19 mouse cellular contexts compared by ENCODE assay signal in genomic region chr19:4183689-4184088, GRCm38 (mm10). TPM values are rescaled to one million over a fixed set of nuclear protein-coding genes. Genes with fewer than 3 reads are reported as not detected.
A peak's percentile ranks its signal among the peaks of the same experiment; 100 is the strongest.
DNase-seq lines count a peak whose midpoint lies in the region; ATAC-seq and TF ChIP-seq lines count a peak whose summit lies in the region.
"Had no signal": no experiment of that assay in that cellular context is flagged by ENCODE, and none has a peak within 500 bp of the region (broad histone marks: within the 10 kb centered on the region; RNA-seq: fewer than 3 reads in every experiment).

No protein-coding gene starts in this region.

- H3K36me3 ChIP-seq in forebrain, embryonic 10.5 days (replicated peaks) = no peaks in the 10 kb centered on the region
- H3K36me3 ChIP-seq in forebrain, embryonic 12.5 days (replicated peaks) = no peaks in the 10 kb centered on the region
- H3K36me3 ChIP-seq in kidney, embryonic 15.5 days = no peaks in the 10 kb centered on the region
- H3K36me3 ChIP-seq in lung, postnatal 0 days (ENCODE audit: insufficient read depth, low read length) = no peaks in the 10 kb centered on the region
- H3K36me3 ChIP-seq in embryonic facial prominence, embryonic 10.5 days (replicated peaks) = no peaks in the 10 kb centered on the region
- H3K36me3 ChIP-seq: embryonic facial prominence, embryonic 13.5 days; heart, embryonic 10.5 days had no signal

- 0 out of 2 replicates have a peak overlapping the region, but pooled peaks have one; percentile 4 for H3K27ac ChIP-seq in forebrain, embryonic 10.5 days
- no peak overlapping the region for H3K27ac ChIP-seq in forebrain, embryonic 12.5 days
- H3K27ac ChIP-seq in kidney, embryonic 15.5 days = 0 out of 2 replicates have a peak overlapping the region, but pooled peaks have one; percentile 8
- 0 out of 2 replicates have a peak overlapping the region, but pooled peaks have one; percentile 11 for H3K27ac ChIP-seq in lung, postnatal 0 days (ENCODE audit: low read length)
- H3K27ac ChIP-seq in embryonic facial prominence, embryonic 10.5 days (replicated peaks) = 0 out of 2 replicates have a peak overlapping the region, but pooled peaks have one; percentile 15
- H3K27ac ChIP-seq: embryonic facial prominence, embryonic 13.5 days; heart, embryonic 10.5 days; liver, embryonic 14.5 days had no signal

- 82% methylated on average over 2 of the region's 2 CpGs for WGBS in forebrain, embryonic 10.5 days
- WGBS in forebrain, embryonic 12.5 days = 69% methylated on average over 2 of the region's 2 CpGs
- WGBS in kidney, embryonic 15.5 days = 89% methylated on average over 2 of the region's 2 CpGs
- 89% methylated on average over 2 of the region's 2 CpGs for whole genome bisulfite sequencing in lung, postnatal 0 days
- 75% methylated on average over 2 of the region's 2 CpGs for WGBS in embryonic facial prominence, embryonic 10.5 days

- TF ChIP-seq EP300 in lung, postnatal 0 days (IDR thresholded peaks at IDR 0.05) = no peak

- DNase-seq in forebrain, embryonic 10.5 days (ENCODE audit: extremely low spot score, low spot score) = no peak
- no peak for DNase-seq in kidney, postnatal 14 days
- no peak for DNase-seq in lung, postnatal 0 days (ENCODE audit: low spot score)
- DNase-seq in lung, adult 18-20 months = no peak
- DNase-seq in embryonic facial prominence, embryonic 10.5 days (ENCODE audit: low spot score) = no peak
- DNase-seq: adrenal gland, postnatal 14 days; cerebellum, postnatal 14 days; heart, postnatal 4 days; kidney, adult 11 months; layer of hippocampus, postnatal 36 days; lung, postnatal 14 days had no signal

- no peak for ATAC-seq in forebrain, embryonic 12.5 days (ENCODE audit: low FRiP score)
- ATAC-seq in kidney, embryonic 15.5 days (replicated peaks; ENCODE audit: low FRiP score) = no peak
- ATAC-seq in lung, postnatal 0 days = no peak
- ATAC-seq: CD4-positive, CD25-positive, alpha-beta regulatory T cell, adult 4 months; forebrain, embryonic 16.5 days had no signal

- H3K9me3 ChIP-seq in forebrain, embryonic 10.5 days = no peaks in the 10 kb centered on the region
- H3K9me3 ChIP-seq in forebrain, embryonic 12.5 days = no peaks in the 10 kb centered on the region
- H3K9me3 ChIP-seq in kidney, embryonic 15.5 days (replicated peaks) = no peaks in the 10 kb centered on the region
- H3K9me3 ChIP-seq in lung, postnatal 0 days (ENCODE audit: low read length) = no peaks in the 10 kb centered on the region
- no peaks in the 10 kb centered on the region for H3K9me3 ChIP-seq in embryonic facial prominence, embryonic 10.5 days
- H3K9me3 ChIP-seq: embryonic facial prominence, embryonic 13.5 days; heart, embryonic 10.5 days had no signal

- H3K4me2 ChIP-seq in forebrain, embryonic 12.5 days = no peak overlapping the region
- no peak overlapping the region for H3K4me2 ChIP-seq in kidney, embryonic 15.5 days
- H3K4me2 ChIP-seq in lung, postnatal 0 days (replicated peaks; ENCODE audit: low read depth, low read length) = no peak overlapping the region
- H3K4me2 ChIP-seq: embryonic facial prominence, embryonic 13.5 days; midbrain, embryonic 11.5 days had no signal

- peaks cover 30% of the 10 kb centered on the region for H3K4me1 ChIP-seq in forebrain, embryonic 10.5 days
- peaks cover 6% of the 10 kb centered on the region for H3K4me1 ChIP-seq in forebrain, embryonic 12.5 days
- H3K4me1 ChIP-seq in kidney, embryonic 15.5 days = peaks cover 33% of the 10 kb centered on the region
- H3K4me1 ChIP-seq in lung, postnatal 0 days (ENCODE audit: insufficient read depth, low read depth, low read length) = no peaks in the 10 kb centered on the region
- H3K4me1 ChIP-seq in embryonic facial prominence, embryonic 10.5 days = peaks cover 27% of the 10 kb centered on the region

- H3K27me3 ChIP-seq in forebrain, embryonic 10.5 days (ENCODE audit: poor library complexity, severe bottlenecking) = no peaks in the 10 kb centered on the region
- no peaks in the 10 kb centered on the region for H3K27me3 ChIP-seq in forebrain, embryonic 12.5 days
- no peaks in the 10 kb centered on the region for H3K27me3 ChIP-seq in kidney, embryonic 15.5 days
- no peaks in the 10 kb centered on the region for H3K27me3 ChIP-seq in lung, postnatal 0 days (replicated peaks; ENCODE audit: insufficient read depth, low read length)
- no peaks in the 10 kb centered on the region; the same call in 1 of the 2 replicates for H3K27me3 ChIP-seq in embryonic facial prominence, embryonic 10.5 days (replicated peaks; ENCODE audit: low read depth, poor library complexity, severe bottlenecking)
- H3K27me3 ChIP-seq: embryonic facial prominence, embryonic 13.5 days had no signal

- no peak overlapping the region for H3K9ac ChIP-seq in forebrain, embryonic 12.5 days
- no peak overlapping the region for H3K9ac ChIP-seq in kidney, embryonic 15.5 days
- no peak overlapping the region for H3K9ac ChIP-seq in lung, postnatal 0 days (replicated peaks; ENCODE audit: low read depth)
- H3K9ac ChIP-seq: embryonic facial prominence, embryonic 13.5 days; liver, embryonic 14.5 days had no signal

- H3K4me3 ChIP-seq in forebrain, embryonic 10.5 days = no peak overlapping the region
- H3K4me3 ChIP-seq in forebrain, embryonic 12.5 days (replicated peaks) = no peak overlapping the region
- no peak overlapping the region for H3K4me3 ChIP-seq in kidney, embryonic 15.5 days (replicated peaks)
- no peak overlapping the region for H3K4me3 ChIP-seq in lung, postnatal 0 days (ENCODE audit: low read depth, low read length)
- H3K4me3 ChIP-seq in embryonic facial prominence, embryonic 10.5 days = no peak overlapping the region
- H3K4me3 ChIP-seq: embryonic facial prominence, embryonic 13.5 days; heart, embryonic 10.5 days had no signal

- no peak for TF ChIP-seq CTCF in lung, postnatal 0 days (IDR thresholded peaks at IDR 0.05)

RNA-seq across cellular contexts. Expression of gene Tbc1d10c, which starts 7.4 kb away (rescaled TPM):
- polyA plus RNA-seq in forebrain, embryonic 10.5 days (2016; fragmentation: Nextera tagmentation; extraction: Ambion mirVana) = 0.43 and 0.47 TPM in 2 replicates
- 0.31 and 0.86 TPM in 2 replicates for polyA plus RNA-seq in forebrain, embryonic 12.5 days (2016; fragmentation: Nextera tagmentation; extraction: Ambion mirVana)
- polyA plus RNA-seq in kidney, embryonic 15.5 days (2015; fragmentation: Nextera tagmentation; extraction: Ambion mirVana) = 2.4 and 3.0 TPM in 2 replicates
- polyA plus RNA-seq in lung, postnatal 0 days (2015; fragmentation: Nextera tagmentation; extraction: Ambion mirVana) = 3.9 and 4.5 TPM in 2 replicates
- polyA plus RNA-seq in embryonic facial prominence, embryonic 10.5 days (2016; fragmentation: Nextera tagmentation; extraction: Ambion mirVana) = 0.57 and 1.4 TPM in 2 replicates

RNA-seq across cellular contexts. Expression of gene Ppp1ca, which starts 8.2 kb away (rescaled TPM):
- 998 and 1,002 TPM in 2 replicates for polyA plus RNA-seq in forebrain, embryonic 10.5 days (2016; fragmentation: Nextera tagmentation; extraction: Ambion mirVana)
- 689 and 709 TPM in 2 replicates for polyA plus RNA-seq in forebrain, embryonic 12.5 days (2016; fragmentation: Nextera tagmentation; extraction: Ambion mirVana)
- polyA plus RNA-seq in kidney, embryonic 15.5 days (2015; fragmentation: Nextera tagmentation; extraction: Ambion mirVana) = 953 and 971 TPM in 2 replicates
- polyA plus RNA-seq in lung, postnatal 0 days (2015; fragmentation: Nextera tagmentation; extraction: Ambion mirVana) = 619 and 631 TPM in 2 replicates
- polyA plus RNA-seq in embryonic facial prominence, embryonic 10.5 days (2016; fragmentation: Nextera tagmentation; extraction: Ambion mirVana) = 1,000 and 1,025 TPM in 2 replicates

RNA-seq across cellular contexts. Expression of gene Carns1, which starts 8.4 kb away (rescaled TPM):
- polyA plus RNA-seq in forebrain, embryonic 10.5 days (2016; fragmentation: Nextera tagmentation; extraction: Ambion mirVana) = 2.5 TPM in 2 replicates
- 3.2 TPM in 2 replicates for polyA plus RNA-seq in forebrain, embryonic 12.5 days (2016; fragmentation: Nextera tagmentation; extraction: Ambion mirVana)
- 2.9 and 3.1 TPM in 2 replicates for polyA plus RNA-seq in kidney, embryonic 15.5 days (2015; fragmentation: Nextera tagmentation; extraction: Ambion mirVana)
- 1.8 and 2.6 TPM in 2 replicates for polyA plus RNA-seq in lung, postnatal 0 days (2015; fragmentation: Nextera tagmentation; extraction: Ambion mirVana)
- 2.7 and 4.4 TPM in 2 replicates for polyA plus RNA-seq in embryonic facial prominence, embryonic 10.5 days (2016; fragmentation: Nextera tagmentation; extraction: Ambion mirVana)

RNA-seq across cellular contexts. Expression of gene Rad9a, which starts 17.8 kb away (rescaled TPM):
- polyA plus RNA-seq in forebrain, embryonic 10.5 days (2016; fragmentation: Nextera tagmentation; extraction: Ambion mirVana) = 57.4 and 67.1 TPM in 2 replicates
- 38.8 and 42.2 TPM in 2 replicates for polyA plus RNA-seq in forebrain, embryonic 12.5 days (2016; fragmentation: Nextera tagmentation; extraction: Ambion mirVana)
- polyA plus RNA-seq in kidney, embryonic 15.5 days (2015; fragmentation: Nextera tagmentation; extraction: Ambion mirVana) = 37.2 and 38.2 TPM in 2 replicates
- polyA plus RNA-seq in lung, postnatal 0 days (2015; fragmentation: Nextera tagmentation; extraction: Ambion mirVana) = 14.1 and 14.3 TPM in 2 replicates
- polyA plus RNA-seq in embryonic facial prominence, embryonic 10.5 days (2016; fragmentation: Nextera tagmentation; extraction: Ambion mirVana) = 58.1 and 58.2 TPM in 2 replicates

RNA-seq across cellular contexts. Expression of gene Rps6kb2, which starts 20.5 kb away (rescaled TPM):
- polyA plus RNA-seq in forebrain, embryonic 10.5 days (2016; fragmentation: Nextera tagmentation; extraction: Ambion mirVana) = 59.7 TPM in 2 replicates
- 59.5 and 62.5 TPM in 2 replicates for polyA plus RNA-seq in forebrain, embryonic 12.5 days (2016; fragmentation: Nextera tagmentation; extraction: Ambion mirVana)
- polyA plus RNA-seq in kidney, embryonic 15.5 days (2015; fragmentation: Nextera tagmentation; extraction: Ambion mirVana) = 51.5 and 58.5 TPM in 2 replicates
- polyA plus RNA-seq in lung, postnatal 0 days (2015; fragmentation: Nextera tagmentation; extraction: Ambion mirVana) = 28.4 and 35.1 TPM in 2 replicates
- 66.1 and 68.5 TPM in 2 replicates for polyA plus RNA-seq in embryonic facial prominence, embryonic 10.5 days (2016; fragmentation: Nextera tagmentation; extraction: Ambion mirVana)
